Mouse (Mus musculus) kidney, embryonic 15.5 days (tissue): ENCODE measurements around the gene Slc26a6. TPM values are rescaled to one million over a fixed set of nuclear protein-coding genes. Genes with fewer than 3 reads are reported as not detected.
A peak's percentile ranks its signal among the peaks of the same experiment; 100 is the strongest.

Experiments
- ATAC-seq: fragments of 200-750 bp; cut with Nextera tagmentation; replicated peaks from 2 replicates; pipeline ENCODE4 v1.8.0; 2017; ENCODE audit warnings: moderate TSS enrichment; ENCODE audit not compliant: low FRiP score
- H3K27ac ChIP-seq: fragments of 300-500 bp; sonication (generic); 2 replicates; pipeline ENCODE4 v1.5.1; 2015; ENCODE audit warnings: mild to moderate bottlenecking, inconsistent platforms
- H3K27me3 ChIP-seq: fragments of 300-500 bp; sonication (generic); 2 replicates; pipeline ENCODE4 v1.6.1; 2015; ENCODE audit warnings: inconsistent platforms
- H3K36me3 ChIP-seq: fragments of 300-500 bp; sonication (generic); 2 replicates; pipeline ENCODE4 v1.6.1; 2015; ENCODE audit warnings: inconsistent platforms
- H3K4me1 ChIP-seq: fragments of 300-500 bp; sonication (generic); 2 replicates; pipeline ENCODE4 v1.6.1; 2015; ENCODE audit warnings: inconsistent platforms
- H3K4me2 ChIP-seq: fragments of 300-500 bp; sonication (generic); 2 replicates; pipeline ENCODE4 v1.6.1; 2015; ENCODE audit warnings: moderate library complexity, mild to moderate bottlenecking, inconsistent platforms
- H3K4me3 ChIP-seq: fragments of 300-500 bp; sonication (generic); replicated peaks from 2 replicates; pipeline ENCODE4 v1.5.1; 2015; ENCODE audit warnings: mild to moderate bottlenecking, inconsistent platforms
- H3K9ac ChIP-seq: fragments of 300-500 bp; sonication (generic); 2 replicates; pipeline ENCODE4 v1.6.1; 2015; ENCODE audit warnings: mild to moderate bottlenecking, inconsistent platforms
- H3K9me3 ChIP-seq: fragments of 300-500 bp; sonication (generic); replicated peaks from 2 replicates; pipeline ENCODE4 v1.6.1; 2016; ENCODE audit warnings: inconsistent platforms
- WGBS: fragments of 180-500 bp; shearing (Covaris S2); methylation state at CpG from one replicate; pipeline ENCODE4 v1.1.7; 2015; ENCODE audit warnings: mixed read lengths; 5-methylcytosine and 5-hydroxymethylcytosine counted together
- microRNA-seq: library from miRNA; unstranded; fragments of <30 nt; microRNA quantifications from one replicate; pipeline ENCODE4, GENCODE M21; 2016
- polyA plus RNA-seq: library from polyadenylated mRNA; unstranded; fragments of >200 nt; fragmentation: Nextera tagmentation; extraction: Ambion mirVana; gene quantifications from 2 replicates; pipeline ENCODE4 v1.2.1, GENCODE M21; 2015

Gene Slc26a6
- polyA plus RNA-seq, 1 experiment from 2014 or later = 15.2 TPM

DNA sequence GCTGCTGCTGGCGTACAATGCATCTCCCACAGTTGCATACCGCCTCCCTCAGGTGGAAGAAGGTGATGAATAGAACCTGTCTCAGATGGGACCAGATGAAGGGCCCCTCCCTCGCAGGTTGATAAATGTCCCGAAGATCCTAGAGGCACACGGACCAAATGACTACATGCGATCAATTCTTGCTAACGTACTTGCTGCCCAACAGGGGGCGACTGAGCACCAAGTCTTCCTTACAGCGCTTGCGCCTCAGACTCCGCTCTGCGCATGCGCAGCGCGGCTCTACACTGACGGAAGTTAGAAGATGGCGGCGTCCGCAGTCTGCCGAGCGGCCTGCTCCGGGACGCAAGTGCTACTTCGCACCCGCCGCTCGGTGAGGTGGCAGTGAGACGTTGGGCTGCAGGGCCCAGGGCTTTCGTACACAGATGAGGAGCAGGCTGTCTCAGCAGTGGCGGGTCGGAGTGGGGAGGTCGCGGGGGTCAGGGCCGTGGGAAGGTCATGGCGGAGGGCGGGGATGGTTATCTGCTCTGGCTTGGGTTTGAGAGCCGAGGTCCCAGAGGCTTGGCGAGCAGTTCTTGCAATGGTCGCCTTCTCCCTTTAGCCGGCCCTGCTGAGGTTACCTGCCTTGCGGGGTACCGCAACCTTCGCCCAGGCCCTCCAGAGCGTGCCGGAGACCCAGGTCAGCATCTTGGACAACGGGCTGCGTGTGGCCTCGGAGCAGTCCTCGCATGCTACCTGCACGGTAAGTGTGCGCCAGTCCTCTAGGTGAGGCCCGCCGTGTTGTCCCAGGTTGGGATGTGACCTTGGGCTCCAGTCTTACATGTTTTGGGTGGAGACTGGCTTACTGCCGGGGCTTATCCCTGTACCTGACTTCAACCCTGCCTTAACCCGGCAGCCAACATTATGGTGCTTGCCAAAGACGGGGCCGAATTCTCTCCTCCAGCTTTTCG lies 83.6 kb downstream of the Slc26a6 start, which contains the start of gene Uqcrc1:
Gene Uqcrc1 (plus strand): TSS at position 216 of the 947 bp plus-strand sequence.
- Histone ChIP-seq H3K9me3 (no peaks in the 10 kb centered on the region), H3K4me2 (peak within 1 kb of the TSS; percentile 64), H3K4me3 (peak within 1 kb of the TSS; percentile 67), H3K27me3 (no peaks in the 10 kb centered on the region), H3K27ac (peak within 1 kb of the TSS; percentile 55), H3K9ac (peak within 1 kb of the TSS; percentile 85), H3K36me3 (peaks cover 37% of the 10 kb centered on the region), H3K4me1 (peaks cover 5% of the 10 kb centered on the region)
- WGBS = 1% methylated on average over 58 of the region's 58 CpGs
- ATAC-seq = peak; percentile 87

DNA sequence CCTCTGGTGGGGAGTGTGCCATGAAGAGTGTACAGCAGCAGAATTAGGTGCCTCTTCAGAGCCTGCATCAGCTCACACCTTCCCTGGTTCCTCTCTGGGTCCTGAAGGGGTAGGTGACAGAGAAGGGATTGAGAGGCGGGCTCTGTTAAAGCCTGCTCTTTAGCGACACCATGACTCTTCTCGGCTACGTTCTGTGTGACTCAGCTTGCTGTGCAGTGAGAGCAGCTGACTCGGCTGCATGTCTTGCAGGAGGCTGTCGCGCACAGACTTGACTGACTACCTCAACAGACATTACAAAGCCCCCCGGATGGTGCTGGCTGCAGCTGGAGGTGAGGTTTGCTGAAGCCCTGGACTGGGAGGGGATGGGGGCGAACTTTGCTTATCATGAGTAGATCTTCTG lies 92.0 kb downstream of the Slc26a6 start:
- Histone ChIP-seq H3K27ac (no peak overlapping the region), H3K9me3 (no peaks in the 10 kb centered on the region), H3K9ac (no peak overlapping the region), H3K27me3 (no peaks in the 10 kb centered on the region), H3K4me1 (peaks cover 19% of the 10 kb centered on the region), H3K4me3 (no peak overlapping the region), H3K4me2 (no peak overlapping the region), H3K36me3 (peaks cover 95% of the 10 kb centered on the region)
- 81% methylated on average over 9 of the region's 9 CpGs for whole genome bisulfite sequencing
- no peak for ATAC-seq

DNA sequence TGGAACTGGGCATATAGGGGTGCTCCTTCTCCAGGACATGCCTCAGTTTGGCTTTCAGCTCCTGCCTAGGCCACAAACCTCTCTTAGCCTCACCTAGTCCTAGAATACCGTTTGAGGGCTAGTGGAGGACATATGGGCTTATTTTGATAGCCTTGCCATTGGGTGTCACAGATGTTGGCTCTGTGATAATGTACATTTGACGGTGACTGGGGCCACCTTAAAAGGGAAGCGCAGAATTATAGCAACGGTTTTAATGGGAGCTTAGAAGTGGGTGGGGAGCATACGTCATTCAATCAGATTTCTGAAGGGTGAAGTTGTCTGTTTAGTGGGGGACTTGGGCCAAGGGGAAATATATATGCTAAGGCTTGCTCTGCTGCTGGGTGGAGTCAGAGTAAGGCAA lies 92.5 kb downstream of the Slc26a6 start:
- no peaks in the 10 kb centered on the region for H3K9me3 ChIP-seq
- no peak overlapping the region for H3K4me2 ChIP-seq
- ATAC-seq = no peak
- no peak overlapping the region for H3K9ac ChIP-seq
- no peak overlapping the region for H3K27ac ChIP-seq
- H3K4me1 ChIP-seq = peaks cover 21% of the 10 kb centered on the region
- WGBS = 85% methylated on average over 5 of the region's 5 CpGs
- H3K27me3 ChIP-seq = no peaks in the 10 kb centered on the region
- H3K4me3 ChIP-seq = no peak overlapping the region
- H3K36me3 ChIP-seq = peaks cover 95% of the 10 kb centered on the region

DNA sequence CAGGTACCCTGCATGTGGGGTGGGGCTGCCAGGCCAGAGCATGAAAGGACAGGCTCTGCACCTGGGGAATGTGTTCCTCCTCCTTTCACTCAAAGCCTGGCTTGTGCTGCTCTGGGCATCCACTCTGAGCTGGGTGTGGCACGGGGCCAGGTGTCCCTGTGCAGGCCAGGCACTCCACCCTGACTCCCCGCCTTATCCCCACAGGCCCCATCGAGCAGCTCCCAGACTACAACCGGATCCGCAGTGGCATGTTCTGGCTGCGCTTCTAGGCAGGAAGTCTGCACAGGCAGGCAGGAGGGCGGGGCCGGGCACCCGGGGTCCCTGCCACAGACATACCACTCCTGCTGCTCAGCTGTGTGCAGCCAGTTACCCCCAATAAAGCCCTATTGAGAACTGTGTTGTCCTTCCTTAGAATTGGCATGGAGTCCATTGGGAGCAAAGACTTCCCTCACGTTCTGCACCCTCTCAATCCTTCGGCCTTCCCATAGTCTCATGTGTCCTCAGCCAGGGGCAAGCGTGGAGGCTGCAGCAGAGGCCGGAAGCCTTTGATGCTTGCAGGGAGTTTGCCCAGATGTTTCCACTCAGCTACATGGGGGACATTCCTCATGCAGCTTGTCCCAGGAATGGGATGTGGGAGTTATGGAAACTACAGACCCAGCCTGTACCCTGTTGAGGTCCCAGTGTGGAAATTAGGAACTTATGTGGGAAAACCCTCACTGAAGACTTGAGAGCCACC lies 96.3 kb downstream of the Slc26a6 start:
- Histone ChIP-seq H3K9me3 (no peaks in the 10 kb centered on the region), H3K36me3 (peaks cover 69% of the 10 kb centered on the region), H3K27ac (peak overlapping the region; percentile 86), H3K9ac (no peak overlapping the region), H3K27me3 (peaks cover 15% of the 10 kb centered on the region), H3K4me2 (no peak overlapping the region), H3K4me3 (no peak overlapping the region), H3K4me1 (peaks cover 36% of the 10 kb centered on the region)
- peak; percentile 58 for ATAC-seq
- WGBS = 56% methylated on average over 13 of the region's 13 CpGs

DNA sequence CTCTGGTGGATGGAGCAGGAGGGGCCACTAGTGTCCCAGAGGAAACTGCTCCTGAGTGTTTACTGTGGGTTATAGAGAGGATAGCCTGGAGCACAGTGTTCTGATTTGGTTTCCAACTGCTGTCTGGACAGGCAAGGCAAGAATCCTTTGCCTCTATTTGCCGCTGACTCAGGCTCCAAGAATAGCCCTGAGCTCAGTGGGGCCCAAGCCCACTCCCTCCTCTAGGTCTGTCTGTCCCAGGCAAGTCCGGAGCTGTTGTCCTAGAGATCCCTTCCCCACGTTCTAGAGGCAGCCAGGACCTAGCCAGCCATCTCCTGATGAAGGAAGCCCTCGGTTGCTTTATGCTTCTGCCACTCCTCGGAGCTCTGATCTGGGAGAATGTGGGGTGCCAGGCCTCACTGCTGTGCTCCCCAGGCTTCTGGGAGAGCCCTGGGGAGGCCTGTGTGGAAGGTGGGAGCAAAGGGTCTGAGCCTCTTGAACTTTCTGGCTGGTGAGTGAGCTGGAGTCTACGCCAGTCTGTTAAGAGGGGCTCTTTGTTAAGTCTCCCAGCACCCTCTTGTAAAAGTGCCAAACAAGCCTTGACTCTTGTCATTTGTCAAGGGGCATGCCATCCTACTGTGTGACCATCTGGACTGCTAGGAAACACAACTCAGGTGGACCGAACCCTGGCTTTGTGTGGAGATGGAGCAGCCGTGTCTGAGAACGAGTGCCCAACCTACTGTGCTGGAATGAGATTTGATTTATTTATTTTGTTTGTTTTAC lies 97.1 kb downstream of the Slc26a6 start:
- H3K9ac ChIP-seq = no peak overlapping the region
- peak overlapping the region; percentile 86 for H3K27ac ChIP-seq
- no peak overlapping the region for H3K4me3 ChIP-seq
- H3K36me3 ChIP-seq = peaks cover 62% of the 10 kb centered on the region
- H3K9me3 ChIP-seq = no peaks in the 10 kb centered on the region
- peaks cover 37% of the 10 kb centered on the region for H3K4me1 ChIP-seq
- no peak for ATAC-seq
- H3K4me2 ChIP-seq = no peak overlapping the region
- 87% methylated on average over 9 of the region's 9 CpGs for WGBS
- peaks cover 16% of the 10 kb centered on the region for H3K27me3 ChIP-seq

DNA sequence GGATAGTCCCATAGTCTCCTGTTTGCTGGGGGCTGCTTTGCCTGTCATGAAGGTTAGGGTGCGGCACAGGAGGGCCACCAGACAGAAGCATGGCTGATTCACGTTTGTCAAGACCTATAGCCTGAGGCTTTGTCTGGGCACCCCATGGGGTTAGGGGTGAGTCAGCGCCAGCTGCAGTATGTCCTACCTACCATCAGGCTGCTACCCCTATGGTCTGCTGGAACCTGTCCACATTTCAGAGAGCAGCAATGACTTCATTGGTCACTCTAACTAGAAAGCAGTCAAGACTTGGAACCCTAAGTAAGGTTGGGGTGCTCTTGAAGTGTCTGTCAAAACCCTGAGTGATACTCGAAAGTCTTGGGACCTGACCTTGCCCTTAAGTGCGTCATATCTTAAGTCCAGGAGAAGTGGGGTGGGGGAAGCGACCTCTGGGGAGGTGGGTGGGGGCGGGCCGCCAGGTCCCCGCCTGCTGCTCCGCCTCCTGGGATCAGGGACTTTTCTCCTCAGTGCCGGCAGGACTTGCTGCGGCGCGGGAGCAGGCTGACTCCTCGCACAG lies 100.1 kb downstream of the Slc26a6 start, which contains the start of gene Col7a1:
Gene Col7a1 (plus strand): TSS at position 506 of the 556 bp plus-strand sequence.
- H3K27me3 ChIP-seq = peaks cover 16% of the 10 kb centered on the region
- H3K36me3 ChIP-seq = peaks cover 31% of the 10 kb centered on the region
- H3K4me3 ChIP-seq = peak within 1 kb of the TSS; percentile 32
- 12% methylated on average over 15 of the region's 15 CpGs for WGBS
- peaks cover 35% of the 10 kb centered on the region for H3K4me1 ChIP-seq
- H3K9ac ChIP-seq = no peak within 1 kb of the TSS
- ATAC-seq = no peak
- no peaks in the 10 kb centered on the region for H3K9me3 ChIP-seq
- H3K27ac ChIP-seq = no peak within 1 kb of the TSS
- H3K4me2 ChIP-seq = peak within 1 kb of the TSS; percentile 55

DNA sequence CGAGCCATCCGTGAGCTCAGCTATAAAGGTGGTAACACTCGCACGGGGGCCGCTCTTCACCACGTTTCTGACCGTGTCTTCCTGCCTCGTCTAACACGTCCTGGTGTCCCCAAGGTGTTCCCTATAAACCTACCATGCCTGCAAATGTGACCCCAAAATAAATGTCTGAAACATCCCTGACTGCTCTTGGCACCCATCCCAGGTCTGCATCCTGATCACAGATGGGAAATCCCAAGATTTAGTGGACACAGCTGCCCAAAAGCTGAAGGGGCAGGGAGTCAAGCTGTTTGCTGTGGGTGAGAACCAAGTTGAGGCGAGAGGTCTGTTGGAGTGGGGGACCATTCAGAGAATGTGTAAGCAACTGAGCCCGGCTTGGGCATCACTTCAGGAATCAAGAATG lies 102.2 kb downstream of the Slc26a6 start:
- 82% methylated on average over 11 of the region's 11 CpGs for WGBS
- Histone ChIP-seq H3K27me3 (peaks cover 16% of the 10 kb centered on the region), H3K27ac (no peak overlapping the region), H3K4me1 (peaks cover 18% of the 10 kb centered on the region), H3K9ac (no peak overlapping the region), H3K4me3 (no peak overlapping the region), H3K9me3 (no peaks in the 10 kb centered on the region), H3K36me3 (peaks cover 11% of the 10 kb centered on the region), H3K4me2 (no peak overlapping the region)
- ATAC-seq = no peak

DNA sequence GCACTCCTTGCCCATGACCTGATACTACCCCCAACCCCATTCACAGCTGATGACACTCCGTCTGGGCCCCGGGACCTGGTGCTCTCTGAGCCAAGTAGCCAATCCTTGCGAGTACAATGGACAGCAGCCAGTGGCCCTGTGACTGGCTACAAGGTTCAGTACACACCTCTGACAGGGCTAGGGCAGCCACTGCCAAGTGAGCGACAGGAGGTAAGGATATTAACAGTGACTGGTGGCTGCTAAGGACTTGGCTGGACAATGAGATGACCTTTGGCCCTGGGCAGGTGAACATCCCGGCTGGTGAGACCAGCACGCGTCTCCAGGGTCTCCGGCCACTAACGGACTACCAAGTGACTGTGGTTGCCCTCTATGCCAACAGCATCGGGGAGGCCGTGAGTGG lies 102.8 kb downstream of the Slc26a6 start:
- Histone ChIP-seq H3K36me3 (peaks cover 5% of the 10 kb centered on the region; the same call in 1 of the 2 replicates), H3K9ac (no peak overlapping the region), H3K27me3 (peaks cover 16% of the 10 kb centered on the region), H3K4me1 (peaks cover 18% of the 10 kb centered on the region), H3K4me3 (no peak overlapping the region), H3K9me3 (no peaks in the 10 kb centered on the region), H3K27ac (no peak overlapping the region), H3K4me2 (no peak overlapping the region)
- ATAC-seq = no peak
- 81% methylated on average over 11 of the region's 11 CpGs for WGBS

Small RNA genes within 50 kb of the gene (microRNA-seq; reads per million reads assigned to microRNA genes)
- gene Gm23156 = not detected

Other genes with a start within 250 kb of the Slc26a6 start
- 50.1 and 51.0 TPM in 2 replicates for gene Arih2, start 203.9 kb upstream of the Slc26a6 start, polyA plus RNA-seq
- 50.0 and 51.8 TPM in 2 replicates for gene Slc25a20, start 191.2 kb upstream of the Slc26a6 start, polyA plus RNA-seq
- 25.5 and 27.6 TPM in 2 replicates for gene Prkar2a, start 164.0 kb upstream of the Slc26a6 start, polyA plus RNA-seq
- gene Ip6k2, start 69.5 kb upstream of the Slc26a6 start, polyA plus RNA-seq = 96.4 and 106 TPM in 2 replicates
- gene Nckipsd, start 44.9 kb upstream of the Slc26a6 start, polyA plus RNA-seq = 12.0 and 16.3 TPM in 2 replicates
- gene Celsr3, start 27.0 kb upstream of the Slc26a6 start, polyA plus RNA-seq = 0.13 and 0.26 TPM in 2 replicates
- gene Tmem89, start 61.3 kb downstream of the Slc26a6 start, polyA plus RNA-seq = not detected in 2 replicates
- gene Uqcrc1, start 83.3 kb downstream of the Slc26a6 start, polyA plus RNA-seq = 513 and 523 TPM in 2 replicates
- 2.1 and 3.5 TPM in 2 replicates for gene Col7a1, start 100.3 kb downstream of the Slc26a6 start, polyA plus RNA-seq
- 0.14 and 0.18 TPM in 2 replicates for gene Ucn2, start 132.7 kb downstream of the Slc26a6 start, polyA plus RNA-seq
- gene Pfkfb4, start 138.5 kb downstream of the Slc26a6 start, polyA plus RNA-seq = 8.7 and 10.6 TPM in 2 replicates
- gene Shisa5, start 185.3 kb downstream of the Slc26a6 start, polyA plus RNA-seq = 81.7 and 95.6 TPM in 2 replicates
- 11.1 and 13.8 TPM in 2 replicates for gene Trex1, start 206.5 kb downstream of the Slc26a6 start, polyA plus RNA-seq
- 26.3 and 27.0 TPM in 2 replicates for gene Atrip, start 220.8 kb downstream of the Slc26a6 start, polyA plus RNA-seq
- 12.9 and 13.6 TPM in 2 replicates for gene Ccdc51, start 229.2 kb downstream of the Slc26a6 start, polyA plus RNA-seq
- 616 and 693 TPM in 2 replicates for gene Tma7, start 229.3 kb downstream of the Slc26a6 start, polyA plus RNA-seq
- gene Plxnb1, start 242.1 kb downstream of the Slc26a6 start, polyA plus RNA-seq = 15.2 and 19.4 TPM in 2 replicates